Mouse (Mus musculus) stomach, embryonic 16.5 days (tissue): Measurements from ENCODE around the gene Rhbg. TPM values are rescaled to one million over a fixed set of nuclear protein-coding genes. Genes with fewer than 3 reads are reported as not detected.

ENCODE experiments used
- ATAC-seq: fragments of 200-750 bp; cut with Nextera tagmentation; 2 replicates; pipeline ENCODE4 v1.8.0; 2017; ENCODE audit warnings: moderate number of reproducible peaks, moderate TSS enrichment; ENCODE audit not compliant: insufficient read depth, low FRiP score
- H3K27ac ChIP-seq: fragments of 300-500 bp; sonication (generic); 2 replicates; pipeline ENCODE4 v1.5.1; 2014; ENCODE audit warnings: low read length
- H3K27me3 ChIP-seq: fragments of 300-500 bp; sonication (generic); 2 replicates; pipeline ENCODE4 v1.6.1; 2014; ENCODE audit warnings: low read length, control low read depth, mixed read lengths; ENCODE audit not compliant: control insufficient read depth, insufficient read depth
- H3K36me3 ChIP-seq: fragments of 300-500 bp; sonication (generic); 2 replicates; pipeline ENCODE4 v1.6.1; 2014; ENCODE audit warnings: low read length; ENCODE audit not compliant: control insufficient read depth, insufficient read depth
- H3K4me1 ChIP-seq: fragments of 300-500 bp; sonication (generic); 2 replicates; pipeline ENCODE4 v1.6.1; 2014; ENCODE audit warnings: low read length, control low read depth, mixed read lengths; ENCODE audit not compliant: control insufficient read depth, insufficient read depth
- H3K4me2 ChIP-seq: fragments of 300-500 bp; sonication (generic); 2 replicates; pipeline ENCODE4 v1.6.1; 2014; ENCODE audit warnings: low read depth, low read length, mixed read lengths
- H3K4me3 ChIP-seq: fragments of 300-500 bp; sonication (generic); replicated peaks from 2 replicates; pipeline ENCODE4 v1.5.1; 2014; ENCODE audit warnings: mild to moderate bottlenecking, low read length
- H3K9ac ChIP-seq: fragments of 300-500 bp; sonication (generic); 2 replicates; pipeline ENCODE4 v1.6.1; 2014; ENCODE audit warnings: low read length
- H3K9me3 ChIP-seq: fragments of 300-500 bp; sonication (generic); replicated peaks from 2 replicates; pipeline ENCODE4 v1.6.1; 2016; ENCODE audit warnings: low read length, control low read depth; ENCODE audit not compliant: control insufficient read depth
- WGBS: fragments of 180-500 bp; shearing (Covaris S2); extraction: QIAGEN DNeasy Blood & Tissue Kit; methylation state at CpG from one replicate; pipeline ENCODE4 v1.1.7; 2014; 5-methylcytosine and 5-hydroxymethylcytosine counted together
- polyA plus RNA-seq: library from polyadenylated mRNA; unstranded; fragments of >200 nt; fragmentation: Nextera tagmentation; extraction: Ambion mirVana; gene quantifications from 2 replicates; pipeline ENCODE4 v1.2.1, GENCODE M21; 2015

Gene Rhbg
- polyA plus RNA-seq, 1 experiment from 2014 or later = 11.7 TPM

DNA sequence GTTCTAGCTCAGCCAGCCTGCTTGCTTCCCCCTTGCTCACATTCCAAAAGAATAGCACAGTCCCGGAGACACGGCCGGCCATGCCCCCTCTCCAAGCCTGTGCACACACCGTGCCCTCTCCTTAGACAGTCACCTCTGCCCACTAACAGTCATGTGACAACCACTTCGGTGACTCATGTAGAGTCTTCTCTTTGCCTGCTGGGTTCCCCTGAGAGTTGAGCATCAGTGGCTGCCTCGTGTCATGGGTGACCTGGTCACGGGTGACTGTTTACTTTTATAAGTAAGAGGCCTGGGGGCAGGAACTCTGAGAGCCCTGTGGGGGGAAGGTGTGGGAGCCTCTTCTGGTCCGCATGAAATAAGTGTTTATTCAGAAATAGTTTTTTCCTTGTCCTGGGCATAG is 20.5 kb downstream of the Rhbg start:
- H3K4me1 ChIP-seq = no peaks in the 10 kb centered on the region
- WGBS = 52% methylated on average over 8 of the region's 8 CpGs
- no peak overlapping the region for H3K9ac ChIP-seq
- H3K9me3 ChIP-seq = no peaks in the 10 kb centered on the region
- H3K36me3 ChIP-seq = no peaks in the 10 kb centered on the region
- no peak overlapping the region for H3K27ac ChIP-seq
- peaks cover 30% of the 10 kb centered on the region for H3K27me3 ChIP-seq
- no peak overlapping the region for H3K4me3 ChIP-seq
- ATAC-seq = no peak
- H3K4me2 ChIP-seq = no peak overlapping the region

- Histone ChIP-seq H3K9me3 (no peaks in the 10 kb centered on the region), H3K27me3 (peaks cover 20% of the 10 kb centered on the region), H3K9ac (no peak overlapping the region), H3K4me1 (no peaks in the 10 kb centered on the region), H3K27ac (no peak overlapping the region), H3K36me3 (no peaks in the 10 kb centered on the region), H3K4me2 (no peak overlapping the region), H3K4me3 (no peak overlapping the region)
- no peak for ATAC-seq
- 23% methylated on average over 7 of the region's 7 CpGs for WGBS
Measured at GRCm38 (mm10) chr3:88232851-88233649, 21.5 kb downstream of the Rhbg start.

GRCm38 (mm10) chr3:88232301-88232702 is 22.2 kb downstream of the Rhbg start:
- Histone ChIP-seq H3K4me1 (no peaks in the 10 kb centered on the region), H3K9ac (no peak overlapping the region), H3K4me2 (no peak overlapping the region), H3K36me3 (no peaks in the 10 kb centered on the region), H3K9me3 (no peaks in the 10 kb centered on the region), H3K27ac (no peak overlapping the region), H3K27me3 (peaks cover 19% of the 10 kb centered on the region), H3K4me3 (no peak overlapping the region)
- WGBS = 60% methylated on average over 7 of the region's 7 CpGs
- ATAC-seq = no peak

- H3K4me2 ChIP-seq = no peak overlapping the region
- H3K4me1 ChIP-seq = no peaks in the 10 kb centered on the region
- no peak overlapping the region for H3K9ac ChIP-seq
- H3K27ac ChIP-seq = no peak overlapping the region
- no peaks in the 10 kb centered on the region for H3K36me3 ChIP-seq
- peaks cover 14% of the 10 kb centered on the region for H3K27me3 ChIP-seq
- no peak overlapping the region for H3K4me3 ChIP-seq
- no peaks in the 10 kb centered on the region for H3K9me3 ChIP-seq
- no peak for ATAC-seq
- 32% methylated on average over 1 of the region's 1 CpGs for WGBS
Measured at GRCm38 (mm10) chr3:88231061-88231641, 23.4 kb downstream of the Rhbg start.

DNA sequence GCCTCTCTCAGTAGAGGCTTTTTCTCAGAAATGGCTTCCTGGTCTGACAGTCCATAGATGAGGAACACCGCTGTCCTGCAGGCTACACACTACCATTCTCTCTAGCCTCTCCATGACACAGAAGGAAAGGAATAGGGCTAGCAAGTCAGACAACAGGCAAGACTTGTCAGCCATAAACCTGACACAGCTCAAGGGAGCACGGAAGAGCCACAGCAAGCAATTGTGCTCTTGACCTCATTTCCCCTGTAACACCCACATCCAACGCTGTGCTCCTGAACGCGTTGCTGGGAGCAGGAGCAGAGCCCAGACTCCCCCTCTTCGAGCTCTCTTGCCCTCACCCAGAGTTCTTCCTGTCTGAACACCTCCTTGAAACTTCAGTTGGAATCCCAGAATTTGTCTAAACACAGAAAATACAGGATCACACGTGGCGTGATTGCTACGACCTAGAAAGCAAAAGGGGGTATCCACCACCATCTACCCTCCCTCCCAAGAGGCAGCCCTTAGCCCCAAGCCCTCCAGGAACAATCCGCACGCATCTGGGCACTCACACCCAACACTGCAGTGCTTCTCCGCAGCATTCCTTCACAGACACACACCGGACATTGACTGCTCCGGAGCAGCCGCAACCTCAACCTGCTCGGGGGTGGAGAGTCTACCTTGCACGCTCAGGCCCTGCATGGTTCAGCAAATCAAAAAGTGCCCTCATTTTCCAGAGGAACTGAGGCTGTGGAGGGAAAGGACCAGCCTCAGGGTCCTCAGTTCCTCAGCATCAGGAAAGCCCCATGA is 24.1 kb downstream of the Rhbg start:
- WGBS = 34% methylated on average over 17 of the region's 17 CpGs
- peaks cover 18% of the 10 kb centered on the region for H3K27me3 ChIP-seq
- H3K27ac ChIP-seq = no peak overlapping the region
- no peak overlapping the region for H3K9ac ChIP-seq
- no peak for ATAC-seq
- H3K9me3 ChIP-seq = no peaks in the 10 kb centered on the region
- H3K4me3 ChIP-seq = no peak overlapping the region
- H3K36me3 ChIP-seq = no peaks in the 10 kb centered on the region
- H3K4me1 ChIP-seq = no peaks in the 10 kb centered on the region
- no peak overlapping the region for H3K4me2 ChIP-seq

DNA sequence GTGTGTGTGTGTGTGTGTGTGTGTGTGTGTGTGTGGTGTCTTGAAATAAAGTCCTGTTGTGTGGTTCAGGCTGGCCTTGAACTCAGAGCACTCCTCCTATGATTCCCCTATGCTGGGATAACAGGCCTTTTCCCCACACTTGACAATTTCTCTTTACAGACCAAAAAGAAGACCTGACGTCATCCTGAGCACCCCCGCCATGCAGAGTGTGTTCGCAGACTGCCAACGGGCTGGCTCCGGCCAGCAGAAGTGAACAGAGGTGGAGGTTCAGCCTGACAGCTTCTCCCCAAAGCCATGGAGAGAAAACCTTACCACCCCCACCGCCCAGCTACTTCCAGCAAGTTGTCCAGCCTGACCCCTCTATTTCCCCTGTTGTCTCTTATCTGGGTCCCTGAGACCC is 25.0 kb downstream of the Rhbg start:
- H3K9ac ChIP-seq = no peak overlapping the region
- H3K4me1 ChIP-seq = no peaks in the 10 kb centered on the region
- no peaks in the 10 kb centered on the region for H3K9me3 ChIP-seq
- H3K36me3 ChIP-seq = no peaks in the 10 kb centered on the region
- ATAC-seq = no peak
- no peak overlapping the region for H3K4me3 ChIP-seq
- 81% methylated on average over 6 of the region's 6 CpGs for WGBS
- H3K27me3 ChIP-seq = peaks cover 18% of the 10 kb centered on the region
- no peak overlapping the region for H3K27ac ChIP-seq
- no peak overlapping the region for H3K4me2 ChIP-seq

DNA sequence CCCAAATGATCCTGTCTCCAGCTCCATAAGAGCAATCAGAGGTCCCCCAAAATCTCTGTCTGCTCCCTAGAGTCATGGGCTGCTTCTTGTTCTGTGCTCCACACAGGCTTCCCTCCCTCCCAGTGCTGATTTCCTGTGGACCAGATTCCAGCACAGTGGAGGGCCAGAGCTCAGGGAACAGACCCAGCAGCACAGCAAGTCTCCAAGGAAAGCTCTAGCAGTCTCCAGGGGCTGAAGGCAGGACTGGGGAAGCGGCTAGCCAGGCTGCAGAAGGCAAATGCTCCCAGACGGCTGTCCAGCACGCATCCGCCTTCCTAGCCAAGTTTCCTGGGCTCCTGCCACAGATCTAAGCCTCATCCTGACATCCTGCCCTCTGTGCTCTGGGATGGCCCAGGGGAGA is 25.6 kb downstream of the Rhbg start:
- peaks cover 19% of the 10 kb centered on the region for H3K27me3 ChIP-seq
- H3K4me2 ChIP-seq = no peak overlapping the region
- no peaks in the 10 kb centered on the region for H3K4me1 ChIP-seq
- no peaks in the 10 kb centered on the region for H3K9me3 ChIP-seq
- no peak overlapping the region for H3K9ac ChIP-seq
- H3K4me3 ChIP-seq = no peak overlapping the region
- 58% methylated on average over 4 of the region's 4 CpGs for WGBS
- no peaks in the 10 kb centered on the region for H3K36me3 ChIP-seq
- no peak overlapping the region for H3K27ac ChIP-seq
- ATAC-seq = no peak

- no peak for ATAC-seq
- no peak overlapping the region for H3K4me3 ChIP-seq
- H3K4me2 ChIP-seq = no peak overlapping the region
- peaks cover 17% of the 10 kb centered on the region; the same call in 1 of the 2 replicates for H3K27me3 ChIP-seq
- no peak overlapping the region for H3K27ac ChIP-seq
- H3K36me3 ChIP-seq = no peaks in the 10 kb centered on the region
- WGBS = 39% methylated on average over 6 of the region's 6 CpGs
- H3K4me1 ChIP-seq = no peaks in the 10 kb centered on the region
- H3K9me3 ChIP-seq = no peaks in the 10 kb centered on the region
- H3K9ac ChIP-seq = no peak overlapping the region
Measured at GRCm38 (mm10) chr3:88227976-88228375, 26.5 kb downstream of the Rhbg start.

DNA sequence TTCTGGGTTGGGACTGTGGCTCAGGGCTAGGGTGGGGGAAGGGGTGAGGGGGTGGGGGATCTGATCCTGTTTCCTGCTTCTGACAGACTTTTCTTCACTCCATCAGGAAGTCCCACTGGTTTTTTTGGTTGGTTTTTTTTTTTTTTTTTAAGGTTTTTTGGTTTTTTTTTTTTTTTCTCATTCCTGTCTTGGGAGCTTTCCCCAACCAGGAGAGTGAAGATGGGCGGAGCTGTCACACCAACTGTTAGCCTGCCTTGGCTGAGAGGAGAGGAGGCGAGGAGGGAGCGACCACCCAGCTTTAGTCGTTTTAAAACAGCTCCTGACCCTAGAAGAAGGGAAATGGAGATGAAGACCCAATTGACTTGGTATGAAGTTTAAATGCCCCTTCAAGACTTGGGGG is 27.2 kb downstream of the Rhbg start:
- no peaks in the 10 kb centered on the region for H3K9me3 ChIP-seq
- H3K27me3 ChIP-seq = peaks cover 17% of the 10 kb centered on the region; the same call in 1 of the 2 replicates
- 38% methylated on average over 4 of the region's 4 CpGs for WGBS
- ATAC-seq = no peak
- no peak overlapping the region for H3K4me2 ChIP-seq
- no peaks in the 10 kb centered on the region for H3K4me1 ChIP-seq
- no peak overlapping the region for H3K27ac ChIP-seq
- no peaks in the 10 kb centered on the region for H3K36me3 ChIP-seq
- H3K4me3 ChIP-seq = no peak overlapping the region
- H3K9ac ChIP-seq = no peak overlapping the region
